Mouse (Mus musculus) lung, postnatal 25 days (tissue): ENCODE data around the gene Rybp.

Source experiments
- DNase-seq: peaks from one replicate; pipeline ENCODE4 v3.0.0; 2022; ENCODE audit warnings: low spot score

Rybp gene

DNA sequence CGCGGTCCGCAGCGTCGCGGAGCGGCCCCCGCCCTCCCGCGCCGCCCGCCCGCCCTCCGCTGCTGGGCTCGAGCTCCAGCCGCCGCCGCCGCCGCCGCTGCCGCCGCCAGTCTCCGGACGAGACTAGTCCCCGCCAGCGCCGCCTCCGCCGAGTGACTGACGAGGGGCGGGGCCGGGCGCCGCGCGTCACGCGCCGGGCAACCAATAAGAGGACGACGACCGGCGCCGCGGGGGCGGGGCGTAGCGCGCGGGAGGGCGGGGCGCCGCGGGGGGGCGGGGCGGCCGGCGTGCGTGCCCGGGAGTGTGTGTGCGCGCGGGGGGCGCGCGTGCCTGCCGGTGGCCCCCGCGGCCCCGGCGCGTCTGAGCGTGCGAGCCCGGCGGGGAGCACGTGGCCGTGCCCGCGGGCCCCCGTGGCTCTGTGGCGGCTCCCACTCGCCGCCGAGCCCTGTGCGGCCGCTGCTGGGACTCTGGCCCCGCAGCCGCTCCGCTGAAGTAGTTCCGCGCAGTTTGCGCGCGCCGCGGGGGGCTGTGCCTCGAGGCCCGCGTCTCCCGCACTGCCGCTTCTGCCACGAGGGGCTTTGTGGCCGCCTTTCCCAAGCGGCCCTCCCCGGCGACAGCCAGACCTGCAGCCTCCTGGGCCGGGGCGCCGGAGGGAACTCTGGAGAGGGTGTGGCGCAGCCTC is at the start of gene Rybp:
Gene Rybp (minus strand): TSS at position 152 of the 682 bp plus-strand sequence.
- DNase-seq: peak; percentile 94

- DNase-seq: no peak
Observed at GRCm38 (mm10) chr6:100336591-100337148, 49.4 kb upstream of the Rybp start.

DNA sequence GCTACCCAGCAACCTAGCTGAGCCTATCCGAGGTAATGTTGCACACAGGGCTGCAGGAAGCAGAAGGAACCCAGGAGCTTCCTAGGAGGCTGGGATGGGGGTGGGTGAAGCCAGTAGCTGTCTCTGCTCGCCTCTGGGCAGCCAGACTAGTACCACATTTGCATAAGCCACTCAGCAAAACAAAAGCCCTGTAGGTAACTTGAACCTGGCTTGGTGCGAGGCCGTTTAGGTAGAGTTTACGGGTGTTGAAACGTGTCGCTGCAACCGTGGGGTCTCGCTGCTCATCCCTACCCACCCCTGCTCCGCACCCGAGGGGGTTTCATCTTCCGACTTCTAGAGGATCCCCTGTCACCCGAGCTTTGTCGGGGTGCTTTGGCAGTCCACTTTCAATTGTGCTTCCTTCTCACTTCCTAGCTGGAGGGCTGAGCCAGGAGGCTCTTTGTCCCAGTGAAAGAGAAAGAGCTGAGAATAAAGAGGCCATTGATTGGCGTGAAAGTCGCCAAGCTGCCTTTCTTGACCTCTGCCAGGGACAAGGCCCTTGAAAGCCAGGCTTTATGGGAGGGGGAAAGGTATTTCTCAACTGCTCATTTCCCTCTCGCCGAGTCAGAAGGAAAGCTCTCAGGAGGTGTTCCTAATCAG is 48.3 kb upstream of the Rybp start:
- DNase-seq: peak; percentile 46

GRCm38 (mm10) chr6:100333745-100334144 is 46.5 kb upstream of the Rybp start:
- DNase-seq: no peak

DNA sequence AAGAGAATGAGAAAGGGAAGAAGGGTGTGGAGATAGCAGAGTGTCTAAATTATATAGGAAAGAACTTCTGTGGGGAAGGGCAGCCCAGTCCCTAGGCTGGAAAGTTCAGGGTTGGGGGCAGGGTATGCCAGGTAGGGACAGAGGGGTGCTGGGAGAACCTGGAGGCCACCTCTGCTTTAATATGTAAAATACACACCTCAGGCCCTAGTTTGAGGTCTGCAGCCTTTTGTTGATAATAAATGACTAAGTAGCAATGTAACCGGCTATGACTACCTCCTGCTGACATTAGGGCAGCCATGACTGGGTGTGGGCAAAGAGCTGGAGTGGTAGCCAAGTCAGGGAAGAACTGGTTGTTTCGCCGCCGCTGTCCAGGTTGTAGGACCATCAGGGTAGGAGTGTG is 45.2 kb upstream of the Rybp start:
- DNase-seq: no peak

DNA sequence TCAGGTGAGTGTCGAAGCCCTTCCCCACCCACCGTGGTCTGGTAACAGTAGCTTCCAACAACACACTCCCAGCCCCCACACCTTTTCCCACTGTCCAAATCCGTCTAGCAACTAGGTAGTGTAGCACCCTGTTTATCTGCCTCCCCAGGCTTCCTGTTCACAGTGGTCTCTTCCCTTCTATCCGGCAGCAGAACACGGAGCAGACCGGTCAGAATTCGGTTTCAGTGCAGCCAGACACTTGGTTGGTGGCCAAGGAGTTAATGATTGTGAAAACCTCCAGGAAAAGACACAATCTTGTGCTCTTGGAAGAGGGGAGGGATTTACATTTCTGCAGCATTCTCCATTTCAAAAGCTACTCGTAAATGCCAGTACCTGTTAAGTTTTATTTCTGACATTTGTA is 44.3 kb upstream of the Rybp start:
- DNase-seq: no peak

GRCm38 (mm10) chr6:100331055-100331454 is 43.8 kb upstream of the Rybp start:
- DNase-seq: no peak

DNA sequence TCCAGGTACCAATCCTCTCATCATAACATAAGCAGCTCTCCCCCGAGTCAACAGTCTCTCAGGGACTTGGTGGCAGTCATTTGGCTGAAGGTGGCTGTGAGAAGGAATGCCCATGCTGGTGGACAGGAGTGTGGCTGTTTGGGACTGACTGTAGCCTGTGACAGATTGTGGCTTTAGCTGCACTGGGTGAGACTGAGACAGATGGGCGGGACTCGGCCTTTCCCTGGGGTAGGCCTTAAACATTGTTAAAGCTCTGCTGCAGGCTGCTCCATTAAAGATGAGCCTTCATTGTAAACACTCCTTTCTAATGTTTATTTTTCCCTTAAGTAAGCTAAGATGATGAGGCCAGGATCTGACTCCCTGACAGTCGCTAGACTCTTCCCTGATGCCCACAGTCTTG is 42.3 kb upstream of the Rybp start:
- DNase-seq: no peak

DNA sequence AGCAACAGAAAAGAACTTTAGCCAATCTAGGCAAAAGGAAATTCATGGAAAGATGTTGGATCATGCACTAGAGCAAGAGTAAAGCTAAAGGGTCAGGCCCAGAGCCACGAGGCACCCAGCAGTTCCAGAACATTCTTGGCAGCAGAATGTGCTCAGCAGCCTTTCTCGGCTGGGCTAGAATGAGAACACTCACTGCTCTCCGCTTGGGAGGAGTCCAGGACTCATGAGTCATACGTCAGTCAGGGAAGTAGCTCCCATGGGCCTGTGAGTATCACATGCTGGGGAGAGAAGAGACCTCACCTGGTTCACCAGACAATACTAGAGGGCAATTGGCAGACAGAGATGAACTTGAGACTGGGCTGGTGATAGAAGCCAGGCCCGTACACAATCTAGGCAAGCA is 39.8 kb upstream of the Rybp start:
- peak; percentile 85 for DNase-seq

DNA sequence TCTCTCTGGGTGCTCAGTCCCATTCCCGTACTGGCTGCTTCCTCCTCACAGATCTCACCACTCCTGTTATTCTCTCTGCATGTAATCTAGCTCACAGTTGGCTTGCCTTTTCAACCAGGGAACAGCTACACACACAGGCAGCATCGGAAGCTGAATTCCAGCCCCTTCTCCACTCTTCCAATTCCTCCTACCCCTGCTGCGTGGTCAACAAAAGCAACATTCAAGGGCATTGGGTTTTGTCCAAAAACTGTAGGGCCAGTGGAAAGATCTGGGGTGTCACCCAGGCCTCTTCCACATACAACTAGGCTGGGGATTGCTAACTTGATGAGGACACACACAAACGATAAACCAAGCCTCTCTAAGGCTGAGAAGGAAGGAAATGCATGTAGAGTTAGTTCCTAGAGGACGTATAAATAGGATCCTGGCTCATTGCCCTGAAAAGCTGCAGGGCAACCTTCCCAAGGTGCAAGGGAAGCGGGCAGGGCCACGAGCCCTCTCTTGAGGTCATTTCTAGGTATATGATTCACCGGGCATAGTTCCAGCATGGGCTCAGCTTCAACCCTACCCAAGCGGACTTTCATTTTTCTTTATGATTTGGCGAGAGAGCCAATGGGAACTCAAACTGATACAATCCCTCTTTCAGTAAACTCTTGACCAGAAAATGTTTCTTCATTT is 36.6 kb upstream of the Rybp start:
- DNase-seq: peak; percentile 17

DNA sequence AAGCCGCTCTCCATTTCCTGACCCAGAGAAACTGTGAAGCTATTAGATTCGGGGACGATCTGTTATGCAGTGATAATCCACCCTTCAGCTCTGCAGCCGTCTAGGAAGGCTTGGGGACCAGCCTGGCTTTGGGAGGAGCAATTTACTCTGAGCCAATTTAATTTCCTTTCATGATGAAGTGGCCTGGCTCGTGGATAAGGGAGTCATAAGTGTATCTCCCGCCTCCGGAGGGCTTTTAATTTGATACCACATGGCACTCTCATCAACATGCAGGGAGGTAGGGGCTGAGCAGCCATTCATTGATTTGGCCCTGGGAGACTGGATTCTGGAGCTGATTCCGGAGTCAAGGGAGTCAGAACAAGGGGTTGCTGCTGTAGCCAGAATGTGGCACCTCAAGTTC is 35.3 kb upstream of the Rybp start:
- no peak for DNase-seq

- DNase-seq: no peak
Observed at GRCm38 (mm10) chr6:100322145-100322544, 34.9 kb upstream of the Rybp start.

- no peak for DNase-seq
Observed at GRCm38 (mm10) chr6:100314201-100314600, 26.9 kb upstream of the Rybp start.

- no peak for DNase-seq
Observed at GRCm38 (mm10) chr6:100311167-100311566, 23.9 kb upstream of the Rybp start.

- no peak for DNase-seq
Observed at GRCm38 (mm10) chr6:100304831-100305230, 17.5 kb upstream of the Rybp start.

- no peak for DNase-seq
Observed at GRCm38 (mm10) chr6:100301410-100302108, 14.3 kb upstream of the Rybp start.

GRCm38 (mm10) chr6:100300831-100301230 is 13.5 kb upstream of the Rybp start:
- no peak for DNase-seq

DNA sequence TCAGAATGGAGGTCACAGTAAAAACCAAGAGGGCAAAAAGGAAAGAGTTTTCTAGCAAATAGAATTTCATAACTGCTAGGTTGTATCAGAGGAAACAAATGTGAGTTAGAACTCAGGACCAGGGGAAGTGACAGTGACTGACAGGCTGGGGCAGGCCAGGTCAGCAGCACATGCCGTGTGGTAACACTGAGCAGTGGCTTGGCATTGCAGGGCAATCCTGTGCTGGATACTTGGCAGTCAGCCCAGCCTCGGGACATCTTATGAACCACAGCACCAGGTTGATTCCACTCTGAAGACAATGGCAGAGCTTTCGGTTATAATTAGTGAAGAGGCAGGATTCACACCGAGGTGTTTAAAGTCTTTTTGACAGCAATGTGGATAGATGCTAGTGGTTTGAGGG is 11.7 kb upstream of the Rybp start:
- no peak for DNase-seq

GRCm38 (mm10) chr6:100297536-100297935 is 10.3 kb upstream of the Rybp start:
- DNase-seq: peak; percentile 42

DNA sequence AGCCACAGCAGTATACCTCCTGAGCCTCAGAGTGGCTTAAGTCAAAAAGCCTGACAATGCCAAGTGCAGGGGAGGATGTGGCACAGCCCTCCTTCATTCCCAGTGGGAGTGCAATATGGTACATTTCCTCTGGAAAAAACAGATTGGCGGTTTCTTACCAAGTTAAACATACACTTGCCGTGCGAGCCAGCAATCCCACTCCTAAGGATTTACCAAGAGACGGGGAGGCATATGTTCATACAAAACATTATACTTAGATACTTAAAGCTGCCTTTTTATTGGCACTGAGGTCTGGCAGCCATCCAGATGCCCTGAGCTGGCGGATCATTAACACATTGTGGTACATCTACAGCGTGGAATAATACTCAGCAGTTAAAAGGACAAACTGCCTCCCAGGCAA is 5.1 kb upstream of the Rybp start:
- DNase-seq: no peak

- DNase-seq: no peak
Observed at GRCm38 (mm10) chr6:100289058-100289457, 1.8 kb upstream of the Rybp start.

- DNase-seq: no peak
Observed at GRCm38 (mm10) chr6:100288730-100289035, 1.4 kb upstream of the Rybp start.
